Mouse (Mus musculus): ENCODE results near the gene Dlgap3. TPM values are rescaled to one million over a fixed set of nuclear protein-coding genes. Genes with fewer than 3 reads are reported as not detected.

The Dlgap3 gene
- polyA plus RNA-seq, 1 experiment = not detected

DNA sequence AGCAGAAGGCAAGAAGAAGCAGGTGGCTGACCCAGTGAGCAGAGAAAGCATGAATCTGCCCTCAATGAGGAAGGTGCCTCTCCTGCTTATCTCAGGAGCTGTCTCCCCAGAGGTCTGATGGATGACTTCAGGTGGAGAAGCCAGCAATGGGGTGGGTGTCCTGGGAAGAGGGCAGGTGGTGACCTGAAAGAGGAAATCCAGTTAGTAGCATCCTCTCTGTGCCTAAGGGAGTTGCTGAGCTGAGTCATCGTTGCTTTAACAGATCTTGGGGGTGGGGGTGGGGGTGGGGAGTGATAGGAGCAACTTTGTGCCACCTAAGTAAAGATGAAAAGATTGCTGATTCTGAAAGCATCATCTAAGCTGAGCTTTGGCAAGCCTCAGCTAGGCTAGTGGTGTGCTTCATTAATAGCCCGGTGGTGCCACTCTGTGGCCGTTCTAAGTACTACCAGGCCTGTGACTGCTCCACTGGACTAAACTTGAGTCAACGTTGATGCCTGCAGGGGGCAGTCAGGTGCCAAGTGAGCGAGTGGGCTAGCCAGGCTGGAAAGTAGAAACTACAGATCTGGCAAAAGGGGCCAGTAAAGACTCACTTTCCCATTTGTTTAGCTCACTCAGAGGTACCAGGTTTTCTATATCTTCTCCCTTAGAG, 80.8 kb downstream of the Dlgap3 start:
- Histone ChIP-seq H3K4me3 (ENCODE audit: insufficient read depth, low read depth, low read length) (no peak overlapping the region), H3K27ac (replicated peaks; ENCODE audit: low read depth, low read length) (no peak overlapping the region), H3K4me1 (ENCODE audit: control insufficient read depth, insufficient read depth, insufficient read length, low read length) (no peaks in the 10 kb centered on the region)

DNA sequence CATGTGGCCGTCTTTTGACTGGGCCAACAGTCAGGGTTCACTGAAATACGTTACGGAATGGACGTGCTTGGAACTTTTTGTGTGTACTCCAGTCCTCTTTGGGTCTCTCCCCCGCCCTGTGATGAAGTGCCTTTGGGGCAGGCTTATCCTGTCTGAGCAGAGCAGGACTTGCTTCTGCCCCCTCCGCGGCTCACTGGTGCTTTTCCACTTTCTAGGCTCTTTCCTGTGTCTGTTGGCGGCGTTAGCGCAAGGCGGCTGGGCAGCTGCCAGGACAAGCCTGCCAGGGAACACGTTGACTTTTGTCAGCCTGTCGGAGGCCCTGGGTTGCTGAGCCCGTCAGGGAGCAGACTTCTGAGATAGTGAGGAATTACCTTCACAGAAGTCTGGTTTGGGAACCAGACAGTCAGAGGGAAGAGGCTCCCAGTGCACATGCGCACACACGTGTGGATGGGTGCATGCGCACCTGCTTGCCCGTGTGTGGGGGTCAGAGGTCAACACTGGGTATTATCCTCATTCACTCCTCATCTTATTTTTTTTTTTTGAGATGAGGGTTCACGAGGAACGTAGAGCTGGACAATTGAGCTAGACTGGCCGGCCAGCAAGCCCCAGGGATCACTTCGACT, 83.1 kb downstream of the Dlgap3 start:
- H3K4me3 ChIP-seq (ENCODE audit: insufficient read depth, low read depth, low read length) = no peak overlapping the region
- H3K27ac ChIP-seq (replicated peaks; ENCODE audit: low read depth, low read length) = peak overlapping the region; percentile 41; the same call in 1 of the 2 replicates

DNA sequence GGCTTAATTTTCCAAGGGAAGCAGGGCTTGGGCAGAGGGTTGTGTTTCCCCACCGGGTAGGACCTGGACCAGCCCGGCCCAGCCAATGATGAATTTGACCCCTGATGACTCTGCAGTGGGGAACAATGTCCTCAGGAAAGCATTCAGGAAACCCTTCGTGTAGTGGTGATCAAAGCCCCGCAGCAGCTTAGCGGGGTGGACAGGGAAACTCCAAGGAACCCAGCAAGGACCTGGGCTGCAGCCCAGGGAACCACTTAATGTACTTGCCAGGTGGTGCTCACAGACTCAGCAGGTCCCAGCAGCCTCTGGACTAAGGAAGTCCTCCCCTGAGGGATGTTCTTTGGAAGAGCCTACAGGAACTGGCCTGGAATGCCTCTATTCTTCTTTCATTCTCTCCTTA, 87.7 kb downstream of the Dlgap3 start:
- no peak overlapping the region for H3K4me3 ChIP-seq (ENCODE audit: insufficient read depth, low read depth, low read length)
- no peak overlapping the region for H3K27ac ChIP-seq (replicated peaks; ENCODE audit: low read depth, low read length)
- H3K4me1 ChIP-seq (ENCODE audit: control insufficient read depth, insufficient read depth, insufficient read length, low read length) = no peaks in the 10 kb centered on the region

More for the DNA sequence above, 83.1 kb downstream of the Dlgap3 start:
- H3K4me1 ChIP-seq (ENCODE audit: control insufficient read depth, insufficient read depth, insufficient read length, low read length) = no peaks in the 10 kb centered on the region

GRCm38 (mm10) chr4:127258186-127258897, 89.3 kb downstream of the Dlgap3 start:
- no peak overlapping the region for H3K4me3 ChIP-seq (ENCODE audit: insufficient read depth, low read depth, low read length)
- H3K27ac ChIP-seq (replicated peaks; ENCODE audit: low read depth, low read length) = no peak overlapping the region
- no peaks in the 10 kb centered on the region for H3K4me1 ChIP-seq (ENCODE audit: control insufficient read depth, insufficient read depth, insufficient read length, low read length)

DNA sequence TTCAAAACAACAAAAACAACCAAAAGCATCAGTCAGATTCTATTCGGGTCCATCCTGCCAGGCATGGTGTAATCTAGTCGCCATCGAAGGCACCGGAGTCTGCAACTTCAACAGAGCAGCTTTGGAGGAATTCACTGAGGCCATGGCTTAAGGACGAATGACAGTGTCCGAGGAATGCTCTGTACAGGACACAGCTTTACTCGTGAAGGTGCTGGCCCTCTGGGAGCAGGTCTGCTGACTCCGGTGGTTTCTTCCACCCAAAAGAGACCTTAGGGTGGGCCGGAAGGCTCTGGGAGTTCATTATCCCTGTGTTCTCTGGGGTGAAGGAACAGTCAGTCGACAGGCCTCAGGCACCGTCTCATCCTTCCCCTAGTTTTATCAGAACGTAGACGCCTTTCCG, 92.6 kb downstream of the Dlgap3 start:
- H3K27ac ChIP-seq (replicated peaks; ENCODE audit: low read depth, low read length) = peak overlapping the region; percentile 45
- peaks cover 2% of the 10 kb centered on the region; the same call in 1 of the 2 replicates for H3K4me1 ChIP-seq (ENCODE audit: control insufficient read depth, insufficient read depth, insufficient read length, low read length)
- no peak overlapping the region for H3K4me3 ChIP-seq (ENCODE audit: insufficient read depth, low read depth, low read length)

DNA sequence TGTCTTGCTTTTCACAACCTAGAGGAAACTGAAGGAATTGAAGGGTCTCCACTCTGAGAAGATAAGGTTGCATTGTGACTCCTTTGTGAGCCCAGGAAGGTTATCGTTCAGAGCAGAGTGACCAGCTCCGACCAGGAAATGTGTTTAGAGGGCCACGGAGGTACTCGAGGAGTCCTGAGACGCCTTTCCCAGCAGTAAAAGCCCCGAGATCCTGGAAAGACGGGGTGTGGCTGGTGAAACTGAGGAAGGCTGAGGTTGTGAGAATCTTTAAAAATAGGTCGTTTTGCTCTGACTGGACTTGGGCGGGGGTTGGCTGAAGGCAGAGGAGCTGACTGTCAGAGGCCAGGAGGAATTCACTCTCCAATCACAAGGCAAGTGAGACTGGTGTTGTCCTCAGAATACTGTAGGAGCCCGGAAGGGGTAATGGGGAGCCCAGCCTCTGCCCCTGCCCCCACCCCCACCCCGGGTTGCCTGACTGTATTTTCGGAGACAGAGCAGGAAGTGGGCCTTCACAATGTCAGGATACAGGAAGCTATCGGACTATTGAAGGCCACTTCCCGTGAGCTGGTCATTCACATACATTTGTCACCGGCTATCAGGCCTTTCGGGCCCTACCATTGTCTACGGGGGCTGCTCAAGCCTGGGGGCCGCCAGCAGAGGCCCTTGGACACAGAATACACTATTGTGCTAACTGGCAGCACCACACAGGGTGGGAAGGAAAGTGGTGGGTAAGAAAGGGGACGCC, 94.6 kb downstream of the Dlgap3 start:
- Histone ChIP-seq H3K27ac (replicated peaks; ENCODE audit: low read depth, low read length) (peak overlapping the region; percentile 78), H3K4me1 (ENCODE audit: control insufficient read depth, insufficient read depth, insufficient read length, low read length) (peaks cover 2% of the 10 kb centered on the region; the same call in 1 of the 2 replicates), H3K4me3 (ENCODE audit: insufficient read depth, low read depth, low read length) (no peak overlapping the region)

DNA sequence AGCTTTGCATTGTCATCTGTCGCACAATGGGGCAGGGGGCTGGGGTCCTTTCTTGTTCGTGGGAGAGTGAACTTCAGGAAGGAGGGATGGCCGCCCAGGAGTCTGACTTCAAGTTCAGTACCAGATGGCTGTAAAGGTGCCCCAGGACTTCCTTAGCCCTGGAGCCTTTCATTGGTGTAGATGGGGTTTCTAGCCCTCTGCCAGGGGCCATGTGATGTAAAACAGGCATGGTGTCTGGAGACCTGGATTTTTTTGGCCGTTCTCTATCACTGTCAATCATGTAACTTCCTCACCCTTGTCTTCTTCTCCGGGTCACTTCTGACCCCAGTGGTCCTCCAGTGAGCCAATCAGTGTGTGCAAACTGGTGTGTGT, 95.2 kb downstream of the Dlgap3 start:
- H3K4me3 ChIP-seq (ENCODE audit: insufficient read depth, low read depth, low read length) = no peak overlapping the region
- peak overlapping the region; percentile 64 for H3K27ac ChIP-seq (replicated peaks; ENCODE audit: low read depth, low read length)
- peaks cover 2% of the 10 kb centered on the region; the same call in 1 of the 2 replicates for H3K4me1 ChIP-seq (ENCODE audit: control insufficient read depth, insufficient read depth, insufficient read length, low read length)

DNA sequence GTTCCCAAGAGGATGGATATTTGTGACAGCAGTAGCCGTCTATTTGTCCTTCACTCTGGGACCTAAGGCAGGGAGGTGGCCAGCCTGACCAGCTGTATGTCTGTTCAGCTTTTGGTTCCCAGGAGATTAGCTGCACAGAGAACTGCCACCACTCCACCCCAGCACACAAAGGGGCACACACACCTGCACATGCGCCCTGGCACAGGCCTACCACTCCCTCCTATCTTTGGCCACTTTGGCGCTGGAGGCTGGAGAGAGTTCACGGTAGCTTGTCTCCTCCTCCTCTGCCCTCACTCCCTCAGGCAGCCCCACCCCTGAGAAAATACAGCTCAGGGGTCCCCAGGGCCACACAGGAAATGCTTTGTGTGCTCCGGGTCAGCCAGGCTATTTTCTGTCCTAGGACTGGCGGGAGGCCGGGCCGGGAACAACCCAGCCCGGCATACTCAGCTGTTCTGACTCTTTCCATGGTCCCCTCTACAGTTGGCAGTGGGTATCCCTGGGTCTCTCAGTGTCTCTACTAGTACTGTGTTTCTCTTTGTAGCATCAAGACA, 109.5 kb downstream of the Dlgap3 start:
- Histone ChIP-seq H3K4me3 (ENCODE audit: insufficient read depth, low read depth, low read length) (no peak overlapping the region), H3K4me1 (ENCODE audit: control insufficient read depth, insufficient read depth, insufficient read length, low read length) (peaks cover 10% of the 10 kb centered on the region; the same call in 1 of the 2 replicates), H3K27ac (replicated peaks; ENCODE audit: low read depth, low read length) (peak overlapping the region; percentile 70)

DNA sequence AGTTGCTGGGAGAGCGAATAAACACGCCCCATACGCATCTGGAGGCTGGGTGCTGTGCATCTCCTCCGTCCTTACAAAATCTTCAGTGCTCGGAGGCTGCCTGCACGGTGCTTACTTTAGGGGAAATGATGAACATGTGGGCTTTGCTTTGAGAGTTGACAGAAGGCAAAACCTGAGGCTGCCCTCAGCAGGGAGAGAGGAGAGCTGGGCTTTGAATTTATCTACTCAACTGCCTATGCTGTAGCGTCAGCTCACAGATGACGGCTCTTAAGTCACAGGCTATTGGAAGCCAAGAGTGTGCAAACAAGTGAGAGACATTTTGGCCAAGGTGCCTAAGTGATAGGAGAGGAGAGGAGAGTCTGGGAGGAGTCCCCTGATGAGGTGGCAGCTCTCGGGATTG, 110.2 kb downstream of the Dlgap3 start:
- Histone ChIP-seq H3K4me1 (ENCODE audit: control insufficient read depth, insufficient read depth, insufficient read length, low read length) (peaks cover 10% of the 10 kb centered on the region; the same call in 1 of the 2 replicates), H3K27ac (replicated peaks; ENCODE audit: low read depth, low read length) (peak overlapping the region; percentile 70), H3K4me3 (ENCODE audit: insufficient read depth, low read depth, low read length) (no peak overlapping the region)

Other genes starting within 250 kb of the Dlgap3 start
- 5.8 and 9.0 TPM in 2 replicates for gene Zmym4, start 201.1 kb upstream of the Dlgap3 start, polyA plus RNA-seq (2012; ENCODE audit: insufficient read depth, insufficient read length, missing spikeins)
- gene Sfpq, start 147.9 kb upstream of the Dlgap3 start, polyA plus RNA-seq (2012; ENCODE audit: insufficient read depth, insufficient read length, missing spikeins) = 88.9 and 120 TPM in 2 replicates
- 2.8 and 5.0 TPM in 2 replicates for gene Zmym1, start 108.1 kb upstream of the Dlgap3 start, polyA plus RNA-seq (2012; ENCODE audit: insufficient read depth, insufficient read length, missing spikeins)
- gene Zmym6, start 91.8 kb upstream of the Dlgap3 start, polyA plus RNA-seq (2012; ENCODE audit: insufficient read depth, insufficient read length, missing spikeins) = 5.2 and 11.3 TPM in 2 replicates
- gene Tmem35b, start 45.5 kb upstream of the Dlgap3 start, polyA plus RNA-seq (2012; ENCODE audit: insufficient read depth, insufficient read length, missing spikeins) = 10.2 and 15.4 TPM in 2 replicates
- gene Smim12, start 74.6 kb downstream of the Dlgap3 start, polyA plus RNA-seq (2012; ENCODE audit: insufficient read depth, insufficient read length, missing spikeins) = 30.7 and 42.6 TPM in 2 replicates
- gene Gja4, start 144.8 kb downstream of the Dlgap3 start, polyA plus RNA-seq (2012; ENCODE audit: insufficient read depth, insufficient read length, missing spikeins) = 2.3 and 3.4 TPM in 2 replicates
- gene Gjb3, start 161.6 kb downstream of the Dlgap3 start, polyA plus RNA-seq (2012; ENCODE audit: insufficient read depth, insufficient read length, missing spikeins) = not detected in 2 replicates
- not detected in 2 replicates for gene Gjb4, start 184.9 kb downstream of the Dlgap3 start, polyA plus RNA-seq (2012; ENCODE audit: insufficient read depth, insufficient read length, missing spikeins)
- not detected in 2 replicates for gene Gjb5, start 189.0 kb downstream of the Dlgap3 start, polyA plus RNA-seq (2012; ENCODE audit: insufficient read depth, insufficient read length, missing spikeins)

All from brown adipose tissue, adult 24 weeks (tissue).